Mouse (Mus musculus) liver, postnatal 0 days (tissue): ENCODE measurements around the gene Dgcr8. TPM values are rescaled to one million over a fixed set of nuclear protein-coding genes. Genes with fewer than 3 reads are reported as not detected.
A peak's percentile ranks its signal among the peaks of the same experiment; 100 is the strongest.

Experiments used
- ATAC-seq: fragments of 200-750 bp; cut with Nextera tagmentation; 2 replicates; pipeline ENCODE4 v1.8.0; 2017; ENCODE audit warnings: mild to moderate bottlenecking, moderate library complexity
- DNase-seq: peaks from one replicate; pipeline ENCODE4 v3.0.0-alpha.2; 2016
- H3K27ac ChIP-seq: fragments of 300-500 bp; sonication (generic); 2 replicates; pipeline ENCODE4 v1.5.1; 2014; ENCODE audit warnings: antibody characterized with exemption, moderate library complexity, mild to moderate bottlenecking, low read depth
- H3K27me3 ChIP-seq: fragments of 300-500 bp; sonication (generic); 2 replicates; pipeline ENCODE4 v1.6.1; 2014; ENCODE audit warnings: low read length, control low read depth, mixed read lengths; ENCODE audit not compliant: insufficient read depth
- H3K36me3 ChIP-seq: fragments of 300-500 bp; sonication (generic); replicated peaks from 2 replicates; pipeline ENCODE4 v1.6.1; 2014; ENCODE audit warnings: mild to moderate bottlenecking, control low read depth, low read length, moderate library complexity, mixed read lengths; ENCODE audit not compliant: insufficient read depth
- H3K4me1 ChIP-seq: fragments of 300-500 bp; sonication (generic); 2 replicates; pipeline ENCODE4 v1.6.1; 2014; ENCODE audit warnings: antibody characterized with exemption, mild to moderate bottlenecking, control low read depth; ENCODE audit not compliant: insufficient read depth
- H3K4me2 ChIP-seq: fragments of 300-500 bp; sonication (generic); 2 replicates; pipeline ENCODE4 v1.6.1; 2014; ENCODE audit warnings: low read depth, mild to moderate bottlenecking, low read length, moderate library complexity, mixed read lengths
- H3K4me3 ChIP-seq: fragments of 300-500 bp; sonication (generic); 2 replicates; pipeline ENCODE4 v1.5.1; 2014; ENCODE audit warnings: low read depth, low read length
- H3K9ac ChIP-seq: fragments of 300-500 bp; sonication (generic); replicated peaks from 2 replicates; pipeline ENCODE4 v1.6.1; 2014; ENCODE audit warnings: mild to moderate bottlenecking, moderate library complexity
- H3K9me3 ChIP-seq: fragments of 300-500 bp; sonication (generic); 2 replicates; pipeline ENCODE4 v1.6.1; 2016; ENCODE audit warnings: mild to moderate bottlenecking, control low read depth, low read length, mixed read lengths
- CTCF ChIP-seq: sonication (generic); IDR thresholded peaks from 2 replicates; pipeline ENCODE4 v1.5.1; 2016; ENCODE audit warnings: antibody characterized with exemption, low read depth
- EP300 ChIP-seq: IDR thresholded peaks from 2 replicates; pipeline ENCODE4 v1.6.1; 2016; ENCODE audit warnings: antibody characterized with exemption, low read depth, mild to moderate bottlenecking
- WGBS: fragments of 180-500 bp; shearing (Covaris S2); extraction: QIAGEN DNeasy Blood & Tissue Kit; methylation state at CpG from one replicate; pipeline ENCODE4 v1.1.7; 2014; ENCODE audit not compliant: insufficient replicate concordance; 5-methylcytosine and 5-hydroxymethylcytosine counted together
- polyA plus RNA-seq: library from polyadenylated mRNA; unstranded; fragments of >200 nt; fragmentation: Nextera tagmentation; extraction: Ambion mirVana; gene quantifications from 2 replicates; pipeline ENCODE4 v1.2.1, GENCODE M21; 2015

Dgcr8 gene
- polyA plus RNA-seq, 1 experiment from 2014 or later: 9.2 TPM

DNA sequence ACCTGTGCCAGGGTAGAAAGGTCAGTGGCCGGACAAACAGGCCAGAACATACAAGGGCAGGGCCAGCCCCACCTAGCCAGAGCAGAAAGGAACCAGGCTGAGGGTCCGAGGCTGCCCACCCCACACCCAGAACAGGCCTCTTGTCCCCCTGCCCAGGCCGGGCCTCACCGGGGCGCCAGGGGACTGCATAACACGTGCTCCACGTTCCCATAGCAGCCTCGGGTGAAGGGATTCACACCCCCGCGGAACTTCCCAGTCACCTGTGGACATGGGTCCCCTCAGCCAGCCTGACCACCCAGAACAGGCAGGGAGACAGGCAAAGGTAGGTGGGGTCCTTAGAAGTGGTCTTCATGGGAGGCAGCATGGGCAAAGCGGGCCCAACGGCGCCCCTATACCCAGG, 61.9 kb downstream of the Dgcr8 start:
- ATAC-seq (no peak), DNase-seq (no peak)
- TF ChIP-seq EP300 (no peak), CTCF (no peak)
- Histone ChIP-seq H3K36me3 (peaks cover 13% of the 10 kb centered on the region; the same call in 1 of the 2 replicates), H3K9me3 (no peaks in the 10 kb centered on the region), H3K4me2 (no peak overlapping the region), H3K27me3 (no peaks in the 10 kb centered on the region), H3K9ac (no peak overlapping the region), H3K4me1 (peaks cover 11% of the 10 kb centered on the region), H3K27ac (no peak overlapping the region), H3K4me3 (no peak overlapping the region)
- WGBS: 85% methylated on average over 13 of the region's 13 CpGs

DNA sequence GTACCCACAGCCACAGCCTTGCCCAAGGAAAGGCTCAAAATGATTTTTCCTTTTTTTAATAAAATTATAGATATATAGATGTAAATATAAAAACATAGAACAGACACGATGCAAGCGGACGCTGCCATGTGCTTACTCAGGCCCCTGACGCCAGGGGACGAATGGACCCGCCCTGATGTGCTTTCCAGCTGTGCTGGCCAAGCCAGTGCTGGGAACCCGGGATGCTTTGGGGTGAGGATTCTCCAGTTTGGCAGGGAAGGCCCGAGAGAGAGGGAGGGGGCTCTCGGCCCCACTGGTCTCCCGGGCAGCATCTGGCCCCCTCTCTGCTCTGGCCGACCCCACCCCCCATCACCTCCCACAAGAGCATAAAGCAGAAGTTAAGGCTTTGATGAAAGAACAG, 66.9 kb downstream of the Dgcr8 start:
- no peak for ATAC-seq
- TF ChIP-seq EP300 (no peak), CTCF (no peak)
- WGBS: 81% methylated on average over 11 of the region's 11 CpGs

DNA sequence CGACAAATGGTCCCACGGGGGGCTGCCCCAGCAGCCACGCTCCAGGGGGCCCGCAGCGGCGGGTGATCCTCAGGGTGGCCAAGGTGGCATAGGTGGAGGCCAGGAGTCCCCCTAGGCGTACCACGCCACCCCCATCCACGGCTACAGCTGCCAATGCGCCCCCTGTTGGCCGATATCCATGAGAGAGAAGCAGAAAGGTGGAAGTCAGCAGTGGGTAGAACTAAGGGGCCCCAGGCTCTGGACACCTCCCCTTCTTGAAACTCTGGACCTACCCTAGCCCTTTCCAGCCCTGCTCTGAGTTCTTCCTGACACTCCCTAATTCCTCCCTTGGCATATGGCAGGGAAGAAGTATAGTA, 67.5 kb downstream of the Dgcr8 start:
- 57% methylated on average over 11 of the region's 11 CpGs for WGBS
- H3K9ac ChIP-seq: no peak overlapping the region
- H3K9me3 ChIP-seq: no peaks in the 10 kb centered on the region

More for the DNA sequence above, 66.9 kb downstream of the Dgcr8 start:
- Histone ChIP-seq H3K36me3 (peaks cover 13% of the 10 kb centered on the region; the same call in 1 of the 2 replicates), H3K4me3 (no peak overlapping the region), H3K4me1 (peaks cover 8% of the 10 kb centered on the region), H3K9ac (no peak overlapping the region), H3K27me3 (no peaks in the 10 kb centered on the region), H3K27ac (no peak overlapping the region), H3K4me2 (no peak overlapping the region), H3K9me3 (no peaks in the 10 kb centered on the region)
- DNase-seq: no peak

DNA sequence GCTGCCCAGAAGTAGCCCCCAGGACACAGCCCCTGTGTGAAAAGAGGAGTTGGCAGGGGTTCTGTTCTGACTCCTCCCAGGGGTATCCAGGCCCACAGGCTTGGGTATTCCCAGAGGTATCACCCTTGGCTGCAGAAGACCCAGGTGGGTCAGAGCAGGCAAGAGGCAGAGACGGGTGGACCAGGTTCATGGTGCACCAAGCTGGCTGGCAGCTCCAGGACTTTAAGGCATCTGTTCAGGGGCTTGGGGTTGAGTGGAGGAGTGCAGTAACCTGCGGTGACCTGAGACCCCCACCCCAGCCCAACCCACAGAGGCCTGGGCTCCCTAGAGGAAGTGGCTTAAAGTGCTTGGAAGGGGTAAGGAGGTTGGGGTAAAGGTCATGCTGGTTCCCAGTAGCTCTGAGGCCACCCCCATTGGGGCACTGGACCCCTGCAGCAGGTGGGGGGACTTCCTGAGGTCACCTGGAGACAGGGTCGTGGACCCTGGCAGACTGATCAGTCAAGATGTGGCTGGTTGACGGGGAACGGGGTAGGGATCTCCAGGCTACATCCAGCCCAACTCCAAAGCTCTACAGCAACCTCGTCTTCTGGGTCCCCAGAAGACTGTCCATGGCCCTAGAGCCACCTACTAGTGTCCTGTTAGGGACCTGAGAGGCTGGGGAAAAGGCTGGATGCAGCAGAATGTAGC, 68.0 kb downstream of the Dgcr8 start:
- Histone ChIP-seq H3K4me2 (no peak overlapping the region), H3K27ac (no peak overlapping the region), H3K9ac (no peak overlapping the region), H3K27me3 (no peaks in the 10 kb centered on the region), H3K36me3 (0 out of 2 replicates have a peak, but pooled peaks cover 9% of the 10 kb centered on the region), H3K9me3 (no peaks in the 10 kb centered on the region), H3K4me1 (peaks cover 8% of the 10 kb centered on the region), H3K4me3 (no peak overlapping the region)
- DNase-seq (no peak), ATAC-seq (no peak)
- TF ChIP-seq CTCF (no peak), EP300 (no peak)
- WGBS: 70% methylated on average over 6 of the region's 6 CpGs

More for the DNA sequence above, 67.5 kb downstream of the Dgcr8 start:
- TF ChIP-seq EP300: no peak
- peak; percentile 38 for TF ChIP-seq CTCF
- H3K27me3 ChIP-seq: no peaks in the 10 kb centered on the region
- H3K36me3 ChIP-seq: peaks cover 13% of the 10 kb centered on the region; the same call in 1 of the 2 replicates
- DNase-seq (no peak), ATAC-seq (no peak)
- H3K4me3 ChIP-seq: no peak overlapping the region
- H3K4me1 ChIP-seq: peaks cover 8% of the 10 kb centered on the region
- no peak overlapping the region for H3K27ac ChIP-seq
- H3K4me2 ChIP-seq: no peak overlapping the region

DNA sequence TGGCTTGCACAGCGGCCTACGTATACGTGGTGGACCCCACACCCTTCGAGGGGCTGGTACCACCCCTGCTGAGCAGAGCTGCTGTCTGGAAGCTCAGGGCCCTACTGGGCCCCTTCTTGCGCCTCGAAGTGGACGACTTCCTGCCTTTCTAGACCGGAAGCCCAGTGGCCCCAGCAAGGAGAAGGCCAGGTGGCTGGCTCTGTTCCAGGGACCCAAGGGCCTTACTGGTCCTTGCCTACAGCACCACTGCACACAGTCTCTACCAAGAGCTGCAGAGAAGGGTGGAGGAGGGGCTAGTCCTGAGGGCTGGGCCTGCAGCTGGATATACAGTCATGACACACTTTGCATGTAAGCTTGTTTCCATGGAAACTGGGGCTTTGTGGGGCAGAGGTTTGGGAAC, 69.0 kb downstream of the Dgcr8 start:
- H3K9ac ChIP-seq: peak overlapping the region; percentile 11; the same call in 1 of the 2 replicates
- DNase-seq (peak; percentile 62), ATAC-seq (peak; percentile 64; the same call in 1 of the 2 replicates)
- no peak overlapping the region for H3K4me3 ChIP-seq
- H3K4me1 ChIP-seq: peaks cover 8% of the 10 kb centered on the region
- WGBS: 28% methylated on average over 8 of the region's 8 CpGs
- H3K27ac ChIP-seq: peak overlapping the region; percentile 22; the same call in 1 of the 2 replicates
- H3K4me2 ChIP-seq: no peak overlapping the region
- 0 out of 2 replicates have a peak, but pooled peaks cover 9% of the 10 kb centered on the region for H3K36me3 ChIP-seq
- H3K27me3 ChIP-seq: no peaks in the 10 kb centered on the region
- TF ChIP-seq CTCF (no peak), EP300 (no peak)
- no peaks in the 10 kb centered on the region for H3K9me3 ChIP-seq

DNA sequence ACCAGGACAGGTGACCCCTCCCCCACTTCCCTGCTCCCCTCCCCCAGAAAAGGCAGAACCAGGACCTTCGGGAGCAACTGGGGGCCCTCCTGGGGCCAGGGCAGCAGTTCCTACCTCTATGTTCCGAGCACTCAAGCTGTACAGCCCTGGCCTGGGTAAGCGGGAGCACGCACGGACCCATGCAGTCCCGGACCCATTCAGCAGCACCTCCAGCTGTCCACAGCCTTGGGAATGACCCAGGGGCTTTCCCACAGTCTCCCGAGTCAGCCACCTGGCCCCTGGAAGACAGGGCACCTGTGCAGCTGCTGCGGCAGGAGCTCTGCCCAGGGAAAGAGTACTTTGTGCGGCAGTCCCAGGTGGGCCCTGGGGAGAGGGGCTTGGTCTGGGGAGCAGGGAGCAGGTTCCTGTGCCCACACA, 70.5 kb downstream of the Dgcr8 start:
- no peak overlapping the region for H3K4me3 ChIP-seq
- ATAC-seq: no peak
- no peak overlapping the region for H3K27ac ChIP-seq
- H3K4me1 ChIP-seq: peaks cover 8% of the 10 kb centered on the region
- H3K36me3 ChIP-seq: no peaks in the 10 kb centered on the region
- no peaks in the 10 kb centered on the region for H3K27me3 ChIP-seq
- H3K9me3 ChIP-seq: no peaks in the 10 kb centered on the region
- WGBS: 78% methylated on average over 9 of the region's 9 CpGs
- no peak overlapping the region for H3K4me2 ChIP-seq
- TF ChIP-seq EP300 (no peak), CTCF (no peak)
- no peak for DNase-seq
- no peak overlapping the region for H3K9ac ChIP-seq
